Mouse (Mus musculus) kidney, embryonic 15.5 days (tissue): Measurements from ENCODE around the gene Gm21987. TPM values are rescaled to one million over a fixed set of nuclear protein-coding genes. Genes with fewer than 3 reads are reported as not detected.
A peak's percentile ranks its signal among the peaks of the same experiment; 100 is the strongest.

Experiments used
- ATAC-seq: fragments of 200-750 bp; cut with Nextera tagmentation; replicated peaks from 2 replicates; pipeline ENCODE4 v1.8.0; 2017; ENCODE audit warnings: moderate TSS enrichment; ENCODE audit not compliant: low FRiP score
- H3K27ac ChIP-seq: fragments of 300-500 bp; sonication (generic); 2 replicates; pipeline ENCODE4 v1.5.1; 2015; ENCODE audit warnings: mild to moderate bottlenecking, inconsistent platforms
- H3K27me3 ChIP-seq: fragments of 300-500 bp; sonication (generic); 2 replicates; pipeline ENCODE4 v1.6.1; 2015; ENCODE audit warnings: inconsistent platforms
- H3K36me3 ChIP-seq: fragments of 300-500 bp; sonication (generic); 2 replicates; pipeline ENCODE4 v1.6.1; 2015; ENCODE audit warnings: inconsistent platforms
- H3K4me1 ChIP-seq: fragments of 300-500 bp; sonication (generic); 2 replicates; pipeline ENCODE4 v1.6.1; 2015; ENCODE audit warnings: inconsistent platforms
- H3K4me2 ChIP-seq: fragments of 300-500 bp; sonication (generic); 2 replicates; pipeline ENCODE4 v1.6.1; 2015; ENCODE audit warnings: moderate library complexity, mild to moderate bottlenecking, inconsistent platforms
- H3K4me3 ChIP-seq: fragments of 300-500 bp; sonication (generic); replicated peaks from 2 replicates; pipeline ENCODE4 v1.5.1; 2015; ENCODE audit warnings: mild to moderate bottlenecking, inconsistent platforms
- H3K9ac ChIP-seq: fragments of 300-500 bp; sonication (generic); 2 replicates; pipeline ENCODE4 v1.6.1; 2015; ENCODE audit warnings: mild to moderate bottlenecking, inconsistent platforms
- H3K9me3 ChIP-seq: fragments of 300-500 bp; sonication (generic); replicated peaks from 2 replicates; pipeline ENCODE4 v1.6.1; 2016; ENCODE audit warnings: inconsistent platforms
- WGBS: fragments of 180-500 bp; shearing (Covaris S2); methylation state at CpG from one replicate; pipeline ENCODE4 v1.1.7; 2015; ENCODE audit warnings: mixed read lengths; 5-methylcytosine and 5-hydroxymethylcytosine counted together
- polyA plus RNA-seq: library from polyadenylated mRNA; unstranded; fragments of >200 nt; fragmentation: Nextera tagmentation; extraction: Ambion mirVana; gene quantifications from 2 replicates; pipeline ENCODE4 v1.2.1, GENCODE M21; 2015

Gm21987 gene
- polyA plus RNA-seq, 1 experiment from 2014 or later: not detected

GRCm38 (mm10) chr16:38387389-38387788, 40.5 kb downstream of the Gm21987 start:
- H3K9ac ChIP-seq: no peak overlapping the region
- H3K27ac ChIP-seq: no peak overlapping the region
- H3K9me3 ChIP-seq: no peaks in the 10 kb centered on the region
- H3K27me3 ChIP-seq: no peaks in the 10 kb centered on the region
- no peak for ATAC-seq
- no peak overlapping the region for H3K4me3 ChIP-seq
- peaks cover 5% of the 10 kb centered on the region; the same call in 1 of the 2 replicates for H3K4me1 ChIP-seq
- WGBS: 90% methylated on average over 6 of the region's 6 CpGs
- H3K36me3 ChIP-seq: no peaks in the 10 kb centered on the region
- H3K4me2 ChIP-seq: no peak overlapping the region

GRCm38 (mm10) chr16:38388757-38389156, 41.9 kb downstream of the Gm21987 start:
- Histone ChIP-seq H3K4me3 (no peak overlapping the region), H3K27ac (no peak overlapping the region), H3K36me3 (no peaks in the 10 kb centered on the region), H3K9ac (no peak overlapping the region), H3K4me1 (peaks cover 7% of the 10 kb centered on the region; the same call in 1 of the 2 replicates), H3K27me3 (no peaks in the 10 kb centered on the region), H3K4me2 (no peak overlapping the region), H3K9me3 (no peaks in the 10 kb centered on the region)
- 74% methylated on average over 6 of the region's 6 CpGs for WGBS
- no peak for ATAC-seq

GRCm38 (mm10) chr16:38389284-38389893, 42.5 kb downstream of the Gm21987 start:
- H3K27me3 ChIP-seq: no peaks in the 10 kb centered on the region
- H3K9ac ChIP-seq: no peak overlapping the region
- WGBS: 53% methylated on average over 8 of the region's 8 CpGs
- H3K36me3 ChIP-seq: no peaks in the 10 kb centered on the region
- no peak for ATAC-seq
- no peaks in the 10 kb centered on the region for H3K9me3 ChIP-seq
- H3K4me3 ChIP-seq: no peak overlapping the region
- H3K27ac ChIP-seq: no peak overlapping the region
- peaks cover 7% of the 10 kb centered on the region; the same call in 1 of the 2 replicates for H3K4me1 ChIP-seq
- no peak overlapping the region for H3K4me2 ChIP-seq

- Histone ChIP-seq H3K9me3 (no peaks in the 10 kb centered on the region), H3K4me2 (no peak overlapping the region), H3K4me3 (no peak overlapping the region), H3K9ac (no peak overlapping the region), H3K36me3 (no peaks in the 10 kb centered on the region), H3K27ac (no peak overlapping the region), H3K4me1 (peaks cover 7% of the 10 kb centered on the region; the same call in 1 of the 2 replicates), H3K27me3 (no peaks in the 10 kb centered on the region)
- ATAC-seq: no peak
- 89% methylated on average over 7 of the region's 7 CpGs for WGBS
Observed at GRCm38 (mm10) chr16:38390322-38390721, 43.5 kb downstream of the Gm21987 start.

DNA sequence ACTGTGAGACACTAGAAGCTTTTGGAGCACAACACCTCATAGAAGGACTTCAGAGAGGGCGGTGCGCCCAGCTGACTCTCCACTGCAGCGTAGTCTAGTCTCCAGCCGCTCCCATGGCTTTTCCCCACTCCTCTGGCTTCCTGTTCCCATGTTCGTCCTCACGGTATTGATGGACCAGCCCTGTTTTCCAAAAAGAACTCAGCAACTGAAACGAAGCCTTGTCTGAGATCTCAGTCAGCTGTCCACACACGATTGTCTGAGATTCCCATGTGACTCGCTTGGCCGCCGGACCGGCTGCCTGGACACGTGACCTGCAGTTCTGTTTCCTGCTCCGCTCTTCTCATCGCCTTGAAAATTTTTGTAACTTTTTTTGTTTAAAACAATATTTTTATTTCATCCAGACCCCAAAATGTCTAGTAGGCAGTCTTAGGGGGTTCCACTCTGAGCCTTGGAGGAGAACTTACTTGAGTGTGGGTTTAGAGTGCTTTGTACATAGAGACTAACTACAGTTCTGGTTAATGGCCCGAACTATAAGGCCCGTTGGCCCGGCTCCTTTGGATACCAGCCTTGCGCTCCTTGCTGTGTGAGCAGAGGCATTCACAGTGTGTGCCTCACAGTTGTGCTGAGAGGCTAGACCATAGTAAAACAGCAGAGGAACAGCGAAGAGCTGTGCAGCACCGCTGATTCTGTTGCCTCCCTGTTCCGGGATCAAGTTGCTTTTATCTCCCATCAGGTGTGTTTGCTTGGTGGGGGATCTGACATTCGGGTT, 45.5 kb downstream of the Gm21987 start:
- no peaks in the 10 kb centered on the region for H3K9me3 ChIP-seq
- 0 out of 2 replicates have a peak, but pooled peaks cover 2% of the 10 kb centered on the region for H3K27me3 ChIP-seq
- WGBS: 67% methylated on average over 23 of the region's 23 CpGs
- no peaks in the 10 kb centered on the region for H3K36me3 ChIP-seq
- ATAC-seq: peak; percentile 49; the same call in 1 of the 2 replicates
- H3K9ac ChIP-seq: no peak overlapping the region
- H3K4me1 ChIP-seq: peaks cover 15% of the 10 kb centered on the region
- no peak overlapping the region for H3K4me3 ChIP-seq
- no peak overlapping the region for H3K27ac ChIP-seq
- H3K4me2 ChIP-seq: peak overlapping the region; percentile 23; the same call in 1 of the 2 replicates

DNA sequence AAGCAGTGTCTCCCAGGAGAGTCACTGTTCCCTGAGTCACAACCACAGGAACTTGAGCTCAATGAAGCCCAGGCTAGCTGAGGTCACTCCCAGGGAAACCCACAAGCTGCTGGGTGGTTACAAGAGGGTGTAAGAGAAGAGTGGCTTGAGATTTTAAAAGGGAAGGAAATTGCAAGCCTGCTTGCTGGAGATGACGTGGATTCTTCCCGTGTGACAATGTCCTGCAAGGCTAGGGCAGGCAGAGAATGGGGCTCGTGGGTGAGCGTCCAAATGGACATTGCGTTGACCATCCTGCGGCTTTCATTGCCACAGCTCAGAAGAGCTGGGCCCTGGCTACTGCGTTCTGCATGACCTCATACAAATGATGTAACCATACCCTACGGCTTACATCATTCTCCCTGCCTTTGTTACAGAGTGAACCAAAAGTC, 47.4 kb downstream of the Gm21987 start:
- Histone ChIP-seq H3K36me3 (no peaks in the 10 kb centered on the region), H3K27ac (no peak overlapping the region), H3K9me3 (no peaks in the 10 kb centered on the region), H3K4me1 (peaks cover 18% of the 10 kb centered on the region), H3K4me3 (no peak overlapping the region), H3K9ac (no peak overlapping the region), H3K27me3 (0 out of 2 replicates have a peak, but pooled peaks cover 4% of the 10 kb centered on the region), H3K4me2 (no peak overlapping the region)
- 89% methylated on average over 8 of the region's 8 CpGs for WGBS
- ATAC-seq: no peak

- 67% methylated on average over 6 of the region's 6 CpGs for WGBS
- H3K27me3 ChIP-seq: 0 out of 2 replicates have a peak, but pooled peaks cover 4% of the 10 kb centered on the region
- ATAC-seq: no peak
- H3K4me1 ChIP-seq: peaks cover 28% of the 10 kb centered on the region
- no peak overlapping the region for H3K27ac ChIP-seq
- H3K4me3 ChIP-seq: no peak overlapping the region
- H3K4me2 ChIP-seq: no peak overlapping the region
- no peaks in the 10 kb centered on the region for H3K36me3 ChIP-seq
- H3K9me3 ChIP-seq: no peaks in the 10 kb centered on the region
- H3K9ac ChIP-seq: no peak overlapping the region
Observed at GRCm38 (mm10) chr16:38395060-38395730, 48.4 kb downstream of the Gm21987 start.

- Histone ChIP-seq H3K9me3 (no peaks in the 10 kb centered on the region), H3K27ac (peak overlapping the region; percentile 27; the same call in 1 of the 2 replicates), H3K36me3 (no peaks in the 10 kb centered on the region), H3K9ac (no peak overlapping the region), H3K4me2 (0 out of 2 replicates have a peak overlapping the region, but pooled peaks have one; percentile 20), H3K4me3 (no peak overlapping the region), H3K27me3 (0 out of 2 replicates have a peak, but pooled peaks cover 4% of the 10 kb centered on the region), H3K4me1 (peaks cover 32% of the 10 kb centered on the region)
- WGBS: 40% methylated on average over 13 of the region's 13 CpGs
- no peak for ATAC-seq
Observed at GRCm38 (mm10) chr16:38396155-38396554, 49.3 kb downstream of the Gm21987 start.

DNA sequence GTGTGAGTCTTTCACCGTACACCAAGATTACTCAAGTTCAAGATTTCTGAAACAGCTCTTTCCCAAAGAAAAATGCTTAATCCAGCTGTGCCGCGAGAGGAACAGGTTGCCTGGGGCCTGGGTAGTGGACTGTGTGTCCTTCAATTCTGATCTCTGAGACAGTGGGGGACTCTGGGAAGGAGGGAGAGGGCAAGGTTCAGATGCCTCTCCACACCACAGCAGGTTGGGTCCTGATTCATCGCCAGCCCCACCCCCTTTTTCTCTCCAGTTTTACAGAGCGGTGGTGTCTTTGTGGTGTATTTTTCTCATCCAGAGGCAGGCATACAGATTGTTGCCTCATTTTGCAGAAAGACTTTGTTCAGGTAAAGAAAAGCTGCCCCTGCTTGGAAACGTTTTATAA, 51.4 kb downstream of the Gm21987 start:
- Histone ChIP-seq H3K4me2 (no peak overlapping the region), H3K36me3 (no peaks in the 10 kb centered on the region), H3K9ac (no peak overlapping the region), H3K4me1 (peaks cover 25% of the 10 kb centered on the region), H3K27ac (no peak overlapping the region), H3K9me3 (no peaks in the 10 kb centered on the region), H3K4me3 (no peak overlapping the region), H3K27me3 (0 out of 2 replicates have a peak, but pooled peaks cover 4% of the 10 kb centered on the region)
- 83% methylated on average over 6 of the region's 6 CpGs for WGBS
- 0 out of 2 replicates have a peak, but pooled peaks have one; percentile 24 for ATAC-seq

DNA sequence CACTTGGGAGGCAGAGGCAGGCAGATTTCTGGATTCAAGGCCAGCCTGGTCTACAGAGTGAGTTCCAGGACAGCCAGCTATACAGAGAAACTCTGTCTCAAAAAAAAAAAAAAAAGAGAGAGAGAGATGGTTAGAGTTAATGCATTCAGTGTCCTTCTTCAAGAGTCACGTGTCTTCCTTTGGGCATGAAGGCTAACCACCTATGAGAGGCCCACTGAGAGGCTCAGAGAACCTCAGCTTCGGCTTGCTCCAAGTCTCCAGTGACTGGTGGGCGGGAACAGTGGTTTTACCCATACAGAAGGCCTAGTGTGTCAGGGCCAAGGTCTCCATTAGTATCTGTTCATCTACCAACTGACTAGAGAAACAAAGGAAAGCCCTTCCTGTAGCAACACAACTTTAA, 52.2 kb downstream of the Gm21987 start:
- H3K9me3 ChIP-seq: no peaks in the 10 kb centered on the region
- WGBS: 64% methylated on average over 3 of the region's 3 CpGs
- peaks cover 25% of the 10 kb centered on the region for H3K4me1 ChIP-seq
- H3K4me2 ChIP-seq: peak overlapping the region; percentile 61
- H3K27ac ChIP-seq: peak overlapping the region; percentile 81
- H3K9ac ChIP-seq: no peak overlapping the region
- H3K36me3 ChIP-seq: no peaks in the 10 kb centered on the region
- ATAC-seq: peak; percentile 8; the same call in 1 of the 2 replicates
- H3K4me3 ChIP-seq: 0 out of 2 replicates have a peak overlapping the region, but pooled peaks have one; percentile 25
- 0 out of 2 replicates have a peak, but pooled peaks cover 4% of the 10 kb centered on the region for H3K27me3 ChIP-seq

DNA sequence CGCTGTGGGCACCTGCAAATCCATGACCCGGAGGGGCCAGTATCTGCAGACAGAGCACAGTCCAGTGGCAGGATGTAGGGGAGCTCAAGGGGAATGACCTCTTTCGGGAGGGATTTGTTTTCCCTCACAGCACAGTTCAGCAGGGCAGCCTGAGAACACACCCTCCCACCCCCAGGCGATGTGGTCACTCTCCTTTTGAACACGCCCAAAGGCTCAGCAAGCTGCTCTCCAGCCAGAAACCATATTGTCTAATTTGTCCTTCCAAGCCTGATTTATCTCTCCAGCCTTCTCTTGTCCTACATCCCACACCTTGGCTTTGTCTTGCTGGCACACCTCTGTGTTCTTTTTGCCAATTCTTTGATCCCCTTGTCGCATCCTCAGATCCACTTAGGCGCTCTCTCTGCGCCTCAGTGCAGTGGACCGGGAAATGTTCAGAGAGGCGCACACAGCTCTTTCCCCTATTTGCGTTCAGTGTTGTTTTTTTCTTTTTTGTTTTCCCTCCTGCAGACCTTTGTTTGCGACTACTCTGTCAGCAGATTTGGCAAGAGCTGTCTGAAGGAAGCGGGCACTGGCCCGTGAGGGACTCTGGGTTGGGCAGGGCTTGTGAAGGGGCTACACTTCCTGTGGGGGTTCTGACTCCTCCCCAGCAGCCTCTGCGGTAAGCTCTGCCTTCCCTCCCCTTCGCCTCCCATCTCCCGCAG, 52.8 kb downstream of the Gm21987 start:
- 5% methylated on average over 17 of the region's 17 CpGs for WGBS
- peak overlapping the region; percentile 61 for H3K4me2 ChIP-seq
- peaks cover 25% of the 10 kb centered on the region for H3K4me1 ChIP-seq
- 0 out of 2 replicates have a peak, but pooled peaks cover 4% of the 10 kb centered on the region for H3K27me3 ChIP-seq
- peak overlapping the region; percentile 81 for H3K27ac ChIP-seq
- H3K36me3 ChIP-seq: no peaks in the 10 kb centered on the region
- H3K9ac ChIP-seq: peak overlapping the region; percentile 19; the same call in 1 of the 2 replicates
- H3K4me3 ChIP-seq: peak overlapping the region; percentile 25
- H3K9me3 ChIP-seq: no peaks in the 10 kb centered on the region
- ATAC-seq: peak; percentile 91
